Mouse (Mus musculus): ENCODE results near the gene Mcm2.

- TF ChIP-seq HCFC1 (IDR thresholded peaks at IDR 0.05; ENCODE audit: borderline replicate concordance, insufficient read depth, low read length) (no peak), ZC3H11A (IDR thresholded peaks at IDR 0.05; ENCODE audit: borderline replicate concordance, low read depth, low read length) (no peak), MAFK (IDR thresholded peaks at IDR 0.05; ENCODE audit: insufficient read depth, low read depth, low read length) (no peak), CHD2 (IDR thresholded peaks at IDR 0.05; ENCODE audit: low read depth, low read length) (no peak)
Measured at GRCm38 (mm10) chr6:88870594-88870993, 28.0 kb downstream of the Mcm2 start.
